Mouse (Mus musculus) lung, postnatal 4 days (tissue): ENCODE results near the gene Spata7.
"Not testable (repeated sequence)": the region's sequence is repeated elsewhere in the genome, so short reads cannot be mapped to it uniquely, and the experiment has no call there.

Source experiments
- DNase-seq, 2 experiments: peaks; one replicate each; pipeline ENCODE4 v3.0.0; 2021

Spata7 gene

DNA sequence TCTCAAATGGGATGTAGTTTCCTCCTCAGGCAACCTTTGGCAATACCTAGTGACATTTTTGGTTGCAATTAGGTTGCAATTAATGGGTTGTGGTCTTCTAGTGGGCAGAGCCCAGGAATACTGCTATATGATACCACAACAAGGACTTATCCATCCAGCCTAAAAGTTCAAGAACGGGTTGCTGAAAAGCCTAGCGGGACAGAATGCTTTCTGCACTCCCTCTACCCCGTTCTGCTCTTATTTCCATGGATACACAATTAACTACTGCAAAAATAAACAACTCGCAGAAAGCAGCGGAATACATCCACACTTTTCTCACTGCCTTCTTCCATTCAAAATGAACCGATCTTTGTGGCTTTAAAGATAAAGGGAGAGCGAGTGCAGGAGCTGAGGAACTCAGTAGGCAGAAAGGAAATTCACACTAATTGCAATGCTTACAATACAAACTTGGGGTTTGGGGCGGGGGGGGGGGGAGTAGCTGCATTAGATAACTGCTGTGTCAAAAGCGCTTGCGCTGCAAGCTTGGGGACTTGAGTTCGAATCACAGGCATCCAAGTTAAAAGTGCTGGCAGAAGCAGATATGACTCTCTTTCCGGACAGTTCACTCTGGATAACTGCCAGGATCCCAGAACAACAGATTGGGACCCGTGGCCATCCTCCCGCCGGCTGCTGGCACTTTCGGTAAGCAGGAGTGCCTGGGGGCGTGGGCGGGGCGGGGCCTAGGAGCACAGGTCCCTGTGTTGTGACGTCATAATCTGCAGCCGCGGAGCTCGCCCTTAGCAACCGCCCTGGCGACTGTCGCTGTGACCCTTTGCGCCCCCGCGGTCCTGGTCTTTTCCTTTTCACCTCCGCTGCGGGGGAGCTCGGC, at the start of gene Spata7:
Gene Spata7, plus strand, starts transcription at position 766 of the 868 bp plus-strand sequence.
- DNase-seq, result peak; percentile 87 to 89

GRCm38 (mm10) chr12:98585302-98585701, 42.7 kb upstream of the Spata7 start:
- no peak for DNase-seq

- no peak for DNase-seq
Observed at GRCm38 (mm10) chr12:98588573-98588972, 39.4 kb upstream of the Spata7 start.

DNA sequence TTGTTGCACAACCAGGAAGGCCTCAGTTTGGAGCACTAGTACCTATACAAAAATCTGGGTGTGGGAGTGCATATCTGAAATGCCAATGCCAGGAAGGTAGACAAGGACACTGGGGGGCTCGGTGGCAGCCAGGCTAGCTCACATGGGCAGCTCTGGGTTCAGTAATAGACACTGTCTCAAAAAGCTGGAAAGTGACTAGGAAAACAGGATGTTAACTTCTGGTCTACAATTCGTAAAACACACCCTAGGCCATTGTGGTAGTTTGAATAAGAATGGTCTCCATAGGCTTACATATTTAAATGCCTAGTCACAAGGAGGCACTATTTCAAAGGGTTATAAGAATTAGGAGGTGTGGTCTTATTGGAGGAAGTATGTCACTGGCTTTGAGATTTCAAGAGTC, 36.9 kb upstream of the Spata7 start:
- no peak for DNase-seq

DNA sequence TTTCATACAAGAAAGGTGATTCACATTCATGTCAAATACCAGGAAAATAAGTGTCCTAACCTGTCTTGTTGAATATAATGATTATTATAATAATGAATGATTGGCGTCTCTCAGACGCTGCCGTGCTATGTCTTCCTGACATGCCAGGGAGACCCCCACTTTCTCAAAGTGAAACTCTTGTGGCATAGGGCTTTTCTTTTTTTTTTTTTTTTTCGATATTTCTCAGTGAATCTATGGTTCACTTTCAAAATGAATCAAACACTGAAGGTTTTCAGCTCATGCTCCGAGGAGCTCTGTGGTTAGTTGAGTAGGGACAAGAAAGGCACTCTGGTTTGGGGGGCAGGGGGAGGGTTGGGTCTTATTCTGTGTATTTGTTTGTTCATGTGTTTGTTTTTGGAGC, 27.1 kb upstream of the Spata7 start:
- DNase-seq, result no peak

DNA sequence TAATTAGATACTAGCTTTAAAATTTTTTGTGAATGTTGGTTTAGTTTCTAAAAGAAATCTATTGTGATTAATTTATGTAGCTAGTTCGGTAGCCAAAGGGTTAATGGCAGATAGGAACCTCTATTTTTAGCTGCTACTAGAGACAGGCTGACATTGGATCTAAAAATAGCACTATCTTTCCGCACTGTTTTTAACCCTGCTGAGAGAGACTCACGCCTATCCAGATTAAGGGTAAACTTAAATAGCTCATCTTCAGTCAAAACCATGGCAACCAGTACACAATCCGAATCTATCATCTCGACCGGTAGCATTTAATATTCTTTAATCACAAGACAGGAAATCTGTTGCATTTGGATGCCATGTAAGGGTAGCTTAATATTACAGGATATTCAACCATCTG, 25.8 kb upstream of the Spata7 start:
- DNase-seq, result no peak

GRCm38 (mm10) chr12:98605264-98605663, 22.7 kb upstream of the Spata7 start:
- DNase-seq, result no peak

GRCm38 (mm10) chr12:98606595-98607290, 21.2 kb upstream of the Spata7 start:
- DNase-seq, result no peak

- DNase-seq, result no peak
Observed at GRCm38 (mm10) chr12:98610341-98610740, 17.6 kb upstream of the Spata7 start.

GRCm38 (mm10) chr12:98614910-98615508, 12.9 kb upstream of the Spata7 start:
- DNase-seq, result no peak

GRCm38 (mm10) chr12:98615746-98616145, 12.2 kb upstream of the Spata7 start:
- no peak for DNase-seq

- DNase-seq, result no peak
Observed at GRCm38 (mm10) chr12:98619496-98619895, 8.5 kb upstream of the Spata7 start.

- DNase-seq, result not testable (repeated sequence)
Observed at GRCm38 (mm10) chr12:98620922-98621321, 7.0 kb upstream of the Spata7 start.

- DNase-seq, result not testable (repeated sequence)
Observed at GRCm38 (mm10) chr12:98623266-98623665, 4.7 kb upstream of the Spata7 start.

- DNase-seq, result no peak
Observed at GRCm38 (mm10) chr12:98628260-98628970, 458 bp downstream of the Spata7 start.

DNA sequence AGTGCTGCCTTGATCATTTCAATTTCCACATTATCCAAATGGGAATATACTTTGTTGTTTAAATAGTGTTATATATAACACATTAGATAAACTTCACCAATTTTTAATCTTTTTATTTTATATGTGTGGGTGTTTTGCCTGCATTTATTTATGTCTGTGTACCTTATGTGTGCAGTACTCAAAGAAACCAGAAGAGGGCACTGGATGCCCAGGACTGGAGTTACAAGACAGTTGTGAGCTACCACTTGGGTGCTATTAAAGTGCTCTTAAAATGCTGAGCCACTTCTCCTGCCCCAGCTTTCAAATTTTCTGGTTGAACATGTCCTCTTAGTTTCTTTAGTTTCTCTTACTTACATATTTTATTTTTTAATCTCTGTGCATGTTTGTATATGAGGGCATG, 16.9 kb downstream of the Spata7 start:
- DNase-seq, result no peak

DNA sequence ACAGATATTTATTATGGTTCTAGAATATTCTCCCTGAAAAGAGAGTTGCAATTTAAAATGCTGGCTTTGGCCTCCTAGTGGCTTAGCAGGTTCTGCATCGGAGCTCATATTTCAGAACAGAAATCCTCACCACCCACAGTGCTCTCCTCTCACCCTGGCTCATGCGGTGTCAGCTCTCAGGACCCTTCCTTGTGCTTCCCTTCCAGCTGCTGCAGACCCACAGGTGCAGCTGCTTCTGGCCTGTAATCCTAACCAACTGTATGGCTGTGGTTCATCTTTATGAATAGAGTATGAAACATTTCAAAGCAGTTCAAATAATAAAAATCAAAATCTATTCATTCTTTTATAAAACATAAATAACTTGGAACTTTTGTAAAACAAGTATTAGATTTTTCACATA, 28.9 kb downstream of the Spata7 start:
- no peak for DNase-seq

- no peak for DNase-seq
Observed at GRCm38 (mm10) chr12:98662617-98663016, 34.7 kb downstream of the Spata7 start.

DNA sequence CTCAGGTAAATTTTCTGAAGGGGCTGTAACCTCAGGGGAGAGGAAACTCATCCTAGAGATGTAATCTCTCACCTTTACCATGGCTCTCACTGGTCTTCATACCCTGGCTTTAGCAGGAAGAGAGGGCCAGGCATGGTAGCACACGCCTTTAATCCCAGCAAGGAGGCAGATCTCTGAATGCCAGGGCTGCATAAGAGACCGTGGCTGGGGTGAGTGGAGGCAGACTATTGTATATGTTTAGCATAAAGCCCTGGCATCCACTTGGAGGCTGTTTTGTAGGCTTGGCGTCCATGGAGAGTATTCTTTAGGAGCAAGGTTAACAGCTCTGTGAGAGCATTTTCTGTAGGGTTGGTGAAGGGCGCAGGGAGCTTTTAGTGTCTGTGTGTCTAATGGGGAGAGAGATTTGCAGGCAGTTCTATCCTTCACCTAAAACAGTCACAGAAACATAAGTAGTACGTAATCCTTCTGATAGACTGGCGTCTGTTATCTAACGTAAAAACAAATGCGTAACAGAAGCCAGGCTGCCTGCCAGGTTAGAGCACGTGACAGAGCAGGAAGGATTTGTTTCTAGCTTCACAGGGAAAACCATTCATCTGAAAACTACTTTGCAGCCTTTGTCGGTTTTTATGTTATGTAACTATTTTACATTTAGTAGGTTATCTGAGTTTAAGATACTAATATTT, 40.3 kb downstream of the Spata7 start:
- DNase-seq, result peak; percentile 56 to 66

- no peak for DNase-seq
Observed at GRCm38 (mm10) chr12:98669086-98669485, 41.1 kb downstream of the Spata7 start.

DNA sequence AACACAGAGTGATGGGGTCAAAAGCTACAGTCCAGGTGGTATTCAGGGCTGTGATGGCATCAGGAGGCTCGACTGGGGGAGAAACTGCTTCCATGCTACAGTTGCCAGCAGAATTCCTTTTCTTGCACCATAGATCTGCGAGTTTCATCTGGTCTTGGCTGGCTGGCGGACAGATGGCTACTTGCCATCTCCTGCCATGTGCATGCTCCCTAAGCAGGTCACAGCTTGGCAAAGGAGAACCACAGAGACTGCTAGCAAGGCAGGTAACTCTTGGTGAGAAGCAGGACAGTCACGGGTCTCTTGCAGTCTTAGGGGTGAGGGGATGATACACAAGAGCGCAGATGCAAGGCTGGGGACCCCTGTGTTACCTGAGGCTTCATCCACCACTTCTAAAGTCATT, 41.9 kb downstream of the Spata7 start:
- DNase-seq, result no peak

GRCm38 (mm10) chr12:98670429-98670828, 42.5 kb downstream of the Spata7 start:
- no peak for DNase-seq
